Mouse (Mus musculus) midbrain, embryonic 10.5 days (tissue): ENCODE data around the gene Il10ra. TPM values are rescaled to one million over a fixed set of nuclear protein-coding genes. Genes with fewer than 3 reads are reported as not detected.

Experiments used
- DNase-seq: peaks from one replicate; pipeline ENCODE4 v3.0.0-alpha.2; 2017; ENCODE audit warnings: low spot score
- H3K27ac ChIP-seq: fragments of 300-500 bp; sonication (generic); replicated peaks from 2 replicates; pipeline ENCODE4 v1.5.1; 2016; ENCODE audit warnings: mild to moderate bottlenecking
- H3K27me3 ChIP-seq: fragments of 300-500 bp; sonication (generic); 2 replicates; pipeline ENCODE4 v1.6.1; 2016; ENCODE audit warnings: low read depth, mild to moderate bottlenecking; ENCODE audit not compliant: poor library complexity, severe bottlenecking
- H3K36me3 ChIP-seq: fragments of 300-500 bp; sonication (generic); 2 replicates; pipeline ENCODE4 v1.6.1; 2016; ENCODE audit warnings: mild to moderate bottlenecking, moderate library complexity
- H3K4me1 ChIP-seq: fragments of 300-500 bp; sonication (generic); 2 replicates; pipeline ENCODE4 v1.6.1; 2016
- H3K4me3 ChIP-seq: fragments of 300-500 bp; sonication (generic); 2 replicates; pipeline ENCODE4 v1.5.1; 2016; ENCODE audit warnings: mild to moderate bottlenecking, moderate library complexity
- H3K9me3 ChIP-seq: fragments of 300-500 bp; sonication (generic); replicated peaks from 2 replicates; pipeline ENCODE4 v1.6.1; 2016; ENCODE audit warnings: mild to moderate bottlenecking
- WGBS: fragments of 180-500 bp; shearing (Covaris S2); methylation state at CpG from one replicate; pipeline ENCODE4 v1.1.7; 2016; 5-methylcytosine and 5-hydroxymethylcytosine counted together
- polyA plus RNA-seq: library from polyadenylated mRNA; unstranded; fragments of >200 nt; fragmentation: Nextera tagmentation; extraction: Ambion mirVana; gene quantifications from 2 replicates; pipeline ENCODE4 v1.2.1, GENCODE M21; 2016

Gene Il10ra
- polyA plus RNA-seq, result 0.62 and 0.89 TPM in 2 replicates

GRCm38 (mm10) chr9:45268597-45269325 lies at the start of gene Il10ra:
TSS of gene Il10ra (minus strand) at chr9:45269149.
- 0 out of 2 replicates have a peak within 1 kb of the TSS, but pooled peaks have one; percentile 24 for H3K27ac ChIP-seq
- H3K4me1 ChIP-seq, result peaks cover 18% of the 10 kb centered on the region
- 6% methylated on average over 36 of the region's 36 CpGs for WGBS
- peak; percentile 53 for DNase-seq
- H3K36me3 ChIP-seq, result no peaks in the 10 kb centered on the region
- no peaks in the 10 kb centered on the region for H3K9me3 ChIP-seq
- H3K4me3 ChIP-seq, result peak within 1 kb of the TSS; percentile 55
- H3K27me3 ChIP-seq, result peaks cover 61% of the 10 kb centered on the region

GRCm38 (mm10) chr9:45317635-45318034 lies 48.7 kb upstream of the Il10ra start:
- Histone ChIP-seq H3K4me3 (no peak overlapping the region), H3K36me3 (no peaks in the 10 kb centered on the region), H3K27ac (no peak overlapping the region), H3K4me1 (no peaks in the 10 kb centered on the region), H3K27me3 (peaks cover 11% of the 10 kb centered on the region), H3K9me3 (no peaks in the 10 kb centered on the region)
- no peak for DNase-seq
- WGBS, result 85% methylated on average over 3 of the region's 3 CpGs

- no peaks in the 10 kb centered on the region for H3K9me3 ChIP-seq
- no peak overlapping the region for H3K27ac ChIP-seq
- no peak overlapping the region for H3K4me3 ChIP-seq
- 89% methylated on average over 3 of the region's 3 CpGs for WGBS
- H3K36me3 ChIP-seq, result no peaks in the 10 kb centered on the region
- DNase-seq, result no peak
- H3K27me3 ChIP-seq, result peaks cover 7% of the 10 kb centered on the region
- H3K4me1 ChIP-seq, result no peaks in the 10 kb centered on the region
Observed at GRCm38 (mm10) chr9:45313913-45314312, 45.0 kb upstream of the Il10ra start.

- no peak for DNase-seq
- Histone ChIP-seq H3K36me3 (no peaks in the 10 kb centered on the region), H3K9me3 (no peaks in the 10 kb centered on the region), H3K4me3 (no peak overlapping the region), H3K4me1 (no peaks in the 10 kb centered on the region), H3K27ac (no peak overlapping the region), H3K27me3 (peaks cover 4% of the 10 kb centered on the region; the same call in 1 of the 2 replicates)
- WGBS, result 87% methylated on average over 6 of the region's 6 CpGs
Observed at GRCm38 (mm10) chr9:45311858-45312257, 42.9 kb upstream of the Il10ra start.

- WGBS, result 88% methylated on average over 5 of the region's 5 CpGs
- H3K4me3 ChIP-seq, result no peak overlapping the region
- no peaks in the 10 kb centered on the region for H3K27me3 ChIP-seq
- no peaks in the 10 kb centered on the region for H3K36me3 ChIP-seq
- no peaks in the 10 kb centered on the region for H3K4me1 ChIP-seq
- DNase-seq, result no peak
- no peaks in the 10 kb centered on the region for H3K9me3 ChIP-seq
- no peak overlapping the region for H3K27ac ChIP-seq
Observed at GRCm38 (mm10) chr9:45308521-45308920, 39.6 kb upstream of the Il10ra start.

- no peaks in the 10 kb centered on the region for H3K27me3 ChIP-seq
- 83% methylated on average over 12 of the region's 12 CpGs for WGBS
- H3K9me3 ChIP-seq, result no peaks in the 10 kb centered on the region
- no peak overlapping the region for H3K27ac ChIP-seq
- no peak overlapping the region for H3K4me3 ChIP-seq
- no peak for DNase-seq
- no peaks in the 10 kb centered on the region for H3K36me3 ChIP-seq
- no peaks in the 10 kb centered on the region for H3K4me1 ChIP-seq
Observed at GRCm38 (mm10) chr9:45306746-45307410, 37.9 kb upstream of the Il10ra start.

- WGBS, result 90% methylated on average over 8 of the region's 8 CpGs
- no peak overlapping the region for H3K4me3 ChIP-seq
- peaks cover 6% of the 10 kb centered on the region for H3K4me1 ChIP-seq
- 0 out of 2 replicates have a peak, but pooled peaks cover 9% of the 10 kb centered on the region for H3K27me3 ChIP-seq
- no peak overlapping the region for H3K27ac ChIP-seq
- no peak for DNase-seq
- peaks cover 6% of the 10 kb centered on the region; the same call in 1 of the 2 replicates for H3K9me3 ChIP-seq
- no peaks in the 10 kb centered on the region for H3K36me3 ChIP-seq
Observed at GRCm38 (mm10) chr9:45301771-45302170, 32.8 kb upstream of the Il10ra start.

GRCm38 (mm10) chr9:45300422-45301104 lies 31.6 kb upstream of the Il10ra start:
- 26% methylated on average over 20 of the region's 20 CpGs for WGBS
- H3K4me3 ChIP-seq, result peak overlapping the region; percentile 45
- DNase-seq, result peak; percentile 91
- peaks cover 6% of the 10 kb centered on the region for H3K4me1 ChIP-seq
- peaks cover 15% of the 10 kb centered on the region; the same call in 1 of the 2 replicates for H3K27me3 ChIP-seq
- no peaks in the 10 kb centered on the region for H3K36me3 ChIP-seq
- H3K27ac ChIP-seq, result peak overlapping the region; percentile 84
- H3K9me3 ChIP-seq, result peaks cover 6% of the 10 kb centered on the region; the same call in 1 of the 2 replicates

- DNase-seq, result peak; percentile 49
- 79% methylated on average over 11 of the region's 11 CpGs for WGBS
- H3K27ac ChIP-seq, result no peak overlapping the region
- peaks cover 11% of the 10 kb centered on the region for H3K4me1 ChIP-seq
- H3K27me3 ChIP-seq, result peaks cover 15% of the 10 kb centered on the region; the same call in 1 of the 2 replicates
- H3K36me3 ChIP-seq, result no peaks in the 10 kb centered on the region
- H3K9me3 ChIP-seq, result peaks cover 6% of the 10 kb centered on the region; the same call in 1 of the 2 replicates
- H3K4me3 ChIP-seq, result no peak overlapping the region
Observed at GRCm38 (mm10) chr9:45299231-45300006, 30.5 kb upstream of the Il10ra start.

GRCm38 (mm10) chr9:45294210-45295011 lies 25.5 kb upstream of the Il10ra start:
- peak; percentile 25 for DNase-seq
- Histone ChIP-seq H3K36me3 (no peaks in the 10 kb centered on the region), H3K27me3 (peaks cover 15% of the 10 kb centered on the region; the same call in 1 of the 2 replicates), H3K27ac (no peak overlapping the region), H3K4me1 (peaks cover 11% of the 10 kb centered on the region), H3K4me3 (no peak overlapping the region), H3K9me3 (no peaks in the 10 kb centered on the region)
- 45% methylated on average over 10 of the region's 10 CpGs for WGBS

- no peak overlapping the region for H3K27ac ChIP-seq
- 84% methylated on average over 11 of the region's 11 CpGs for WGBS
- peaks cover 7% of the 10 kb centered on the region; the same call in 1 of the 2 replicates for H3K27me3 ChIP-seq
- H3K4me1 ChIP-seq, result peaks cover 11% of the 10 kb centered on the region
- no peak overlapping the region for H3K4me3 ChIP-seq
- H3K9me3 ChIP-seq, result no peaks in the 10 kb centered on the region
- DNase-seq, result no peak
- no peaks in the 10 kb centered on the region for H3K36me3 ChIP-seq
Observed at GRCm38 (mm10) chr9:45291481-45292168, 22.7 kb upstream of the Il10ra start.
